Mouse (Mus musculus): ENCODE measurements around the gene Golt1b. TPM values are rescaled to one million over a fixed set of nuclear protein-coding genes. Genes with fewer than 3 reads are reported as not detected.

Golt1b gene
- total and polyA plus RNA-seq, 2 experiments from 2014 or later = 58.5 to 72.0 TPM

DNA sequence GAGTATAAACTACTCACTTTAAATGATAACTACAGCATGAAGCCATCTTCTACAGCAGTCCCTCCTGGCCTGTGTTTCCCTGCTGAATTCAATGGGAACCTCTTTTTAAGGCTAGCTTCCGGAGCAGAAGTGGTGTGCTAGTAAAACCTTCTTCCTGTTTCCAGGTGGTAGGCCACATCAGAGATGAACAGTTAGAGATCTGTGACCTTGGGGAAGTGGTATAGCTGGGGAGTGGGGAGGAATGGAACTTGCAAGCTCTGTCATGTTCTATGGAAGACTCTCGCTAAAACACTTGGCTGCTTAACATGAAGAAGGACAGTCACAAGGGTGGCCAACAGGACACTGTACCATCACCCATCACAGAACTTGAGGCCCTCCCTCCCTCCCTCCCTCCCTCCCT lies 66.3 kb downstream of the Golt1b start:
- Histone ChIP-seq H3K36me3 (ENCODE audit: insufficient read depth) (no peaks in the 10 kb centered on the region), H3K4me1 (ENCODE audit: insufficient read depth) (no peaks in the 10 kb centered on the region), H3K9ac (no peak overlapping the region), H3K27ac (ENCODE audit: low read depth, low read length) (no peak overlapping the region), H3K9me3 (ENCODE audit: low read length) (no peaks in the 10 kb centered on the region), H3K4me3 (ENCODE audit: low read depth, low read length) (no peak overlapping the region), H3K4me2 (ENCODE audit: low read depth) (no peak overlapping the region), H3K27me3 (ENCODE audit: insufficient read depth, low read length) (no peaks in the 10 kb centered on the region)
- WGBS = 91% methylated on average over 2 of the region's 2 CpGs
- TF ChIP-seq CTCF (IDR thresholded peaks at IDR 0.05; ENCODE audit: low read depth) = no peak
- DNase-seq = no peak
- no peak for ATAC-seq

Other genes with a start within 250 kb of the Golt1b start
- not detected in 2 replicates for gene Slco1a6, start 178.7 kb upstream of the Golt1b start, total RNA-seq (2014; rRNA removed)
- not detected in 2 replicates for gene Slco1a6, start 178.7 kb upstream of the Golt1b start, polyA plus RNA-seq (2015; fragmentation: Nextera tagmentation; extraction: Ambion mirVana)
- gene Iapp, start 88.8 kb upstream of the Golt1b start, total RNA-seq (2014; rRNA removed) = 0.31 TPM in 1 of 2 replicates, not detected in the other
- 0.25 and 0.29 TPM in 2 replicates for gene Iapp, start 88.8 kb upstream of the Golt1b start, polyA plus RNA-seq (2015; fragmentation: Nextera tagmentation; extraction: Ambion mirVana)
- gene Slco1a5, start 64.2 kb upstream of the Golt1b start, total RNA-seq (2014; rRNA removed) = 0.33 and 0.38 TPM in 2 replicates
- 0.40 and 0.82 TPM in 2 replicates for gene Slco1a5, start 64.2 kb upstream of the Golt1b start, polyA plus RNA-seq (2015; fragmentation: Nextera tagmentation; extraction: Ambion mirVana)
- gene Pyroxd1, start 41.6 kb upstream of the Golt1b start, total RNA-seq (2014; rRNA removed) = 14.5 and 20.2 TPM in 2 replicates
- 16.1 and 18.7 TPM in 2 replicates for gene Pyroxd1, start 41.6 kb upstream of the Golt1b start, polyA plus RNA-seq (2015; fragmentation: Nextera tagmentation; extraction: Ambion mirVana)
- gene Recql, start 134 bp upstream of the Golt1b start, total RNA-seq (2014; rRNA removed) = 19.1 and 19.4 TPM in 2 replicates
- gene Recql, start 134 bp upstream of the Golt1b start, polyA plus RNA-seq (2015; fragmentation: Nextera tagmentation; extraction: Ambion mirVana) = 20.4 and 20.8 TPM in 2 replicates
- 0.38 and 0.62 TPM in 2 replicates for gene Spx, start 26.2 kb downstream of the Golt1b start, total RNA-seq (2014; rRNA removed)
- gene Spx, start 26.2 kb downstream of the Golt1b start, polyA plus RNA-seq (2015; fragmentation: Nextera tagmentation; extraction: Ambion mirVana) = 0.65 TPM in 2 replicates
- gene Gys2, start 85.9 kb downstream of the Golt1b start, total RNA-seq (2014; rRNA removed) = not detected in 2 replicates
- gene Gys2, start 85.9 kb downstream of the Golt1b start, polyA plus RNA-seq (2015; fragmentation: Nextera tagmentation; extraction: Ambion mirVana) = 0.23 TPM in 1 of 2 replicates, not detected in the other
- gene Ldhb, start 120.7 kb downstream of the Golt1b start, total RNA-seq (2014; rRNA removed) = 158 and 164 TPM in 2 replicates
- gene Ldhb, start 120.7 kb downstream of the Golt1b start, polyA plus RNA-seq (2015; fragmentation: Nextera tagmentation; extraction: Ambion mirVana) = 426 and 454 TPM in 2 replicates
- 8.8 and 10.0 TPM in 2 replicates for gene Kcnj8, start 184.4 kb downstream of the Golt1b start, total RNA-seq (2014; rRNA removed)
- 8.2 and 8.9 TPM in 2 replicates for gene Kcnj8, start 184.4 kb downstream of the Golt1b start, polyA plus RNA-seq (2015; fragmentation: Nextera tagmentation; extraction: Ambion mirVana)

All from forebrain, postnatal 0 days (tissue).